Mouse (Mus musculus) lung, embryonic 14.5 days (tissue): ENCODE measurements around the gene Mettl21a. TPM values are rescaled to one million over a fixed set of nuclear protein-coding genes. Genes with fewer than 3 reads are reported as not detected.

Source experiments
- ATAC-seq: fragments of 200-750 bp; cut with Nextera tagmentation; 2 replicates; pipeline ENCODE4 v1.8.0; 2017; ENCODE audit warnings: mild to moderate bottlenecking, moderate TSS enrichment, moderate library complexity; ENCODE audit not compliant: insufficient read depth
- DNase-seq: peaks from one replicate; pipeline ENCODE4 v3.0.0-alpha.2; 2015
- H3K27ac ChIP-seq: fragments of 300-500 bp; sonication (generic); 2 replicates; pipeline ENCODE4 v1.5.1; 2014; ENCODE audit warnings: low read depth, mild to moderate bottlenecking, moderate library complexity
- H3K27me3 ChIP-seq: fragments of 300-500 bp; sonication (generic); 2 replicates; pipeline ENCODE4 v1.6.1; 2014; ENCODE audit warnings: low read length, control low read depth; ENCODE audit not compliant: insufficient read depth
- H3K36me3 ChIP-seq: fragments of 300-500 bp; sonication (generic); 2 replicates; pipeline ENCODE4 v1.6.1; 2014; ENCODE audit warnings: control low read depth; ENCODE audit not compliant: insufficient read depth
- H3K4me1 ChIP-seq: fragments of 300-500 bp; sonication (generic); 2 replicates; pipeline ENCODE4 v1.6.1; 2014; ENCODE audit warnings: antibody characterized with exemption, control low read depth; ENCODE audit not compliant: insufficient read depth
- H3K4me2 ChIP-seq: fragments of 300-500 bp; sonication (generic); 2 replicates; pipeline ENCODE4 v1.6.1; 2014; ENCODE audit warnings: mild to moderate bottlenecking
- H3K4me3 ChIP-seq: fragments of 300-500 bp; sonication (generic); 2 replicates; pipeline ENCODE4 v1.5.1; 2014; ENCODE audit warnings: low read depth, low read length
- H3K9ac ChIP-seq: fragments of 300-500 bp; sonication (generic); 2 replicates; pipeline ENCODE4 v1.6.1; 2014
- H3K9me3 ChIP-seq: fragments of 300-500 bp; sonication (generic); 2 replicates; pipeline ENCODE4 v1.6.1; 2016; ENCODE audit warnings: low read depth, low read length, control low read depth
- CTCF ChIP-seq: IDR thresholded peaks from 2 replicates; pipeline ENCODE4 v1.5.1; 2016; ENCODE audit warnings: antibody characterized with exemption, low read depth
- WGBS: fragments of 180-500 bp; shearing (Covaris S2); extraction: QIAGEN DNeasy Blood & Tissue Kit; methylation state at CpG from one replicate; pipeline ENCODE4 v1.1.7; 2014; 5-methylcytosine and 5-hydroxymethylcytosine counted together
- polyA plus RNA-seq: library from polyadenylated mRNA; unstranded; fragments of >200 nt; fragmentation: Nextera tagmentation; extraction: Ambion mirVana; gene quantifications from 2 replicates; pipeline ENCODE4 v1.2.1, GENCODE M21; 2014

Mettl21a gene
- polyA plus RNA-seq, 1 experiment from 2014 or later = 17.8 TPM

DNA sequence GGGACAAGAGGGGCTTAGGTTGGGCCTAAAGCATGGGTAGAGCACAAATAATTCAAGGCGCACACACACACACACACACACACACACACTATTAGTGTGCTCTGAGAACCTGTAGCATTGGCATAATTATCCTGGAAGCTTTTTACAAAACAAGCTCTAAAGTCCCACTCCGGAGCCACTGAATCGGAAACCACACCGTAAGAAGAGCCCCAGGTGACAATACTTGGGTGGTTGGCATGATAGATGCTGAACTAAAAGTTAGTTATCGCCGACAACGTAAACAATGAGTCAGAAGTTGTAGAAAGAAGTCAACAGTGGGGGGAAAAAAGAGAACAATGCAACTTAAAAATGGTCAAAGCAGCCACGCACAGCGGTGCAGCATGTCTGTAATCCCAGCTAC, 2.7 kb downstream of the Mettl21a start:
- H3K4me1 ChIP-seq = peaks cover 4% of the 10 kb centered on the region; the same call in 1 of the 2 replicates
- H3K9me3 ChIP-seq = no peaks in the 10 kb centered on the region
- H3K27me3 ChIP-seq = no peaks in the 10 kb centered on the region
- no peak overlapping the region for H3K9ac ChIP-seq
- H3K4me2 ChIP-seq = no peak overlapping the region
- ATAC-seq = no peak
- H3K36me3 ChIP-seq = peaks cover 20% of the 10 kb centered on the region; the same call in 1 of the 2 replicates
- no peak overlapping the region for H3K27ac ChIP-seq
- TF ChIP-seq CTCF = no peak
- DNase-seq = no peak
- WGBS = 81% methylated on average over 9 of the region's 9 CpGs
- no peak overlapping the region for H3K4me3 ChIP-seq

DNA sequence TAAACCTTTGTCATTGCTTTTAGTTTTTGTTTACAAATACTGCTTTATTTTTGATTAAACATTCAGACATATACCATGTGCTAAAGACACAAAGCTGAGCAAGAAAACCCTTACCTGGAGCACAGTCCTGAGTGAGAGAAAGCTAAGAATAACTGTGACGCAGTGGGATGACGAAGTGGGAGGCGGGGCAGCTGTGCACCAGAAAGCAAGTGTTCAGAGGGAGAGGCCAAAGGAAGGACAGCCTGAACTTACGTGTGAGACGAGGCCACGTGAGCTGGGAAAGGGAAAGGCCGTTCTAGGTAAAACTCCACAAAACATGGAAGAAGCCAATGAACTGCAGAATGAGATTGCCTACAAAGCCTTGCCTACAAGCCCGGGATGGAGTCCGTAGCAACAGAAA, 7.1 kb downstream of the Mettl21a start:
- H3K4me1 ChIP-seq = no peaks in the 10 kb centered on the region
- H3K4me3 ChIP-seq = no peak overlapping the region
- TF ChIP-seq CTCF = no peak
- DNase-seq (no peak), ATAC-seq (no peak)
- H3K27ac ChIP-seq = no peak overlapping the region
- WGBS = 79% methylated on average over 9 of the region's 9 CpGs
- no peak overlapping the region for H3K4me2 ChIP-seq
- no peak overlapping the region for H3K9ac ChIP-seq
- H3K9me3 ChIP-seq = no peaks in the 10 kb centered on the region
- H3K27me3 ChIP-seq = no peaks in the 10 kb centered on the region
- peaks cover 46% of the 10 kb centered on the region for H3K36me3 ChIP-seq

DNA sequence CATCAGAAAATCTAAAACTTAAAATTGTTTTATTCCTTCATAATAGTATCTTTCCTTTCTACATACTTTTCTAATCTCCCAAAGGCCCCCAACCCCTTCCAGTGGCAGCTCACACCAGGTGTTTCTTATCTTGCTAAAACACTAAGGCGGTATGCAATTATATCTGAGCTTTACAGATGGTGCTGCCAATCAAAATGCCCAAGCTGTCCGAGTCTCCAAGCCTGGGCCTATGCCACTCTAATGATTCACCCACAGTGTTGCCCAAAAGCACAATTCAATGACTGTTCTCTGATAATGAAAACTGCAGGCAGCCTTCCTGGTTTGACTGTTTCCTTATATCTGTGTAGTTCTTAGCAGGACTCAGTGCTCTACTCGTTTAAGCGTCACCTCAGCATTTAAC, 7.9 kb downstream of the Mettl21a start:
- Histone ChIP-seq H3K27ac (no peak overlapping the region), H3K4me3 (no peak overlapping the region), H3K27me3 (no peaks in the 10 kb centered on the region), H3K36me3 (peaks cover 54% of the 10 kb centered on the region), H3K9me3 (no peaks in the 10 kb centered on the region), H3K9ac (no peak overlapping the region), H3K4me1 (no peaks in the 10 kb centered on the region), H3K4me2 (no peak overlapping the region)
- ATAC-seq (no peak), DNase-seq (no peak)
- TF ChIP-seq CTCF = no peak
- 61% methylated on average over 4 of the region's 4 CpGs for WGBS

DNA sequence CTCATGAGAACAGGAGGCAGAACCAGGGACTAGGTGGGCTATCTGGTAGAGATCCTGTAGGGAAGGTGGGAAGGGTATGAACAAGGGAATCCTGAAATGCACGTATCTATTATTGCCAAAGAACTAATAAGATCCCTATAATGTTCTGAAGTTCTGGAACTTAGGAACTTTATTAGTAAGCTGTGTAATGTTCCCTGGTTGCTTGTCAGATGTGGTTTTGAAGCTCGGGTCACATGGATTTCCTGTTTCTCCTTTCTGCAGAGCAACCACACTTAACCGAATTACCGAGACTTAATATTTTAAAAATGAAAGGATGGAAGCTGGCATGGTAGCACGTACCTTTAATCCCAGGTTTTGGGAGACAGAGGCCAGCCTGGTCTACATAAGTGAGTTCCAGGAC, 13.7 kb downstream of the Mettl21a start:
- no peak overlapping the region for H3K4me2 ChIP-seq
- ATAC-seq (no peak), DNase-seq (no peak)
- H3K4me1 ChIP-seq = no peaks in the 10 kb centered on the region
- H3K27ac ChIP-seq = no peak overlapping the region
- no peaks in the 10 kb centered on the region for H3K9me3 ChIP-seq
- WGBS = 88% methylated on average over 5 of the region's 5 CpGs
- no peak for TF ChIP-seq CTCF
- H3K27me3 ChIP-seq = no peaks in the 10 kb centered on the region
- H3K36me3 ChIP-seq = peaks cover 50% of the 10 kb centered on the region
- H3K9ac ChIP-seq = no peak overlapping the region
- no peak overlapping the region for H3K4me3 ChIP-seq

DNA sequence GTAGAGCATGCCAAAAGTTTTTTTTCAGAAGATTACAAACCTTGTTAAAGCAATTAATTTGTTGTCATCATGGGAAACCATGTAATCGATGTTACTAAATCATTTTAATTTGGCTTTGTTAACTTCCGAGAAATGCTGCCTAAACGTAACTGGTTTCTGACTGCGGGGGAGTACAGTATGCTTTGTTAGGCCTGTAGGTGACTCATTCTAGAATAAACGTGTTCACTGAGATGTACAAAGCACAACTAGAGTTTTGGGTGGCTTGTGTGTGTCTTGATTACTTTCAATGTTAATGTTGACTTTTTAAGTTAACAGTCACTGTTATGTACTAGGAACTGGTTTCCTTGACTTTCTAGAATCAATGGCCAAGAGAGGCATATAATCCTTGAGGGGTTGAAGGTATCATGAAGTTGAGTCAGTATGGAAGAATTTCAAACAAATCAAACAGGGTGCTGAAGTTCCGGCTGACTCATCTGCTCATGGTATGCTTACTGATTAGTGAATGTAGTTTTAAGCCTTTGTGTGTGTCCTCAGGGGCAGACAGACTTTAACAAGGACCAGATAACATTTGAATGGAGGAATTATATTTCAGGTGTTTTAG, 15.7 kb downstream of the Mettl21a start:
- no peak for ATAC-seq
- peaks cover 46% of the 10 kb centered on the region for H3K36me3 ChIP-seq
- WGBS = 77% methylated on average over 6 of the region's 6 CpGs

DNA sequence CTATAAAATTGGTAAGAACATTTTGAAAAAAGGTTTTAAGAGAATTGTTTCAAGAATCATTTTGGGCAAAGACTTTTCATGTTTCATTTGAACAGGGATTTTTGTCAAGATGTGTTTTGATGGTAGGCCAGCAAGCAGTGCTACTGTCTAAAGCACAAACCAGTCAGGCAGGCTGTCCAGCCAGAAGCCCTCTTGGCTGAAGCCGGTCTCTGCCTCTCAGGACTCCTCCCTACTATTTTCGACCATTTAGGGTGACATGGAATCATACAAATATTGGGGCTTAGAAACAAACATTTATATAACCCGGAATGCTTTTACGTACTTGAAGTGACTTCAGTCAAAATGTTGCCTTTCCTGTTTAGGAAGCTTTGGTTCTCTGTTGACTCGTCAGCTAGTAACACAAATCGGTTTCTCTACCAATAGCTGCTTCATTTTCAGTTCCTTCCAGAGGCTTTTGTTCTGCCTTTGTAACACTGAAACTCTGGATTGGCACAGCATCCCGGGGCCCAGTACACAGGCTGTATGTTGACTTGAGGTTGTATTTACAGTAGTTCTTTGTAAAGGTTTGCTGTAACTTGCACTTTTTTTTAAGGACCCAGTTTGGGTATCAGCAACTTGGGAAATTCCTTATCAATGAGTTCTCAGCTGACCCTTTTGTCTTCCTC, 16.5 kb downstream of the Mettl21a start:
- H3K4me1 ChIP-seq = no peaks in the 10 kb centered on the region
- no peaks in the 10 kb centered on the region for H3K27me3 ChIP-seq
- H3K9me3 ChIP-seq = no peaks in the 10 kb centered on the region
- no peak overlapping the region for H3K4me2 ChIP-seq
- DNase-seq (peak; percentile 25), ATAC-seq (no peak)
- 67% methylated on average over 7 of the region's 7 CpGs for WGBS
- no peak overlapping the region for H3K9ac ChIP-seq
- no peak overlapping the region for H3K4me3 ChIP-seq
- no peak overlapping the region for H3K27ac ChIP-seq
- peaks cover 43% of the 10 kb centered on the region for H3K36me3 ChIP-seq
- no peak for TF ChIP-seq CTCF

More for the DNA sequence above, 15.7 kb downstream of the Mettl21a start:
- no peak for DNase-seq
- Histone ChIP-seq H3K4me2 (no peak overlapping the region), H3K27me3 (no peaks in the 10 kb centered on the region), H3K4me3 (no peak overlapping the region), H3K4me1 (no peaks in the 10 kb centered on the region), H3K27ac (no peak overlapping the region), H3K9ac (no peak overlapping the region), H3K9me3 (no peaks in the 10 kb centered on the region)
- no peak for TF ChIP-seq CTCF

DNA sequence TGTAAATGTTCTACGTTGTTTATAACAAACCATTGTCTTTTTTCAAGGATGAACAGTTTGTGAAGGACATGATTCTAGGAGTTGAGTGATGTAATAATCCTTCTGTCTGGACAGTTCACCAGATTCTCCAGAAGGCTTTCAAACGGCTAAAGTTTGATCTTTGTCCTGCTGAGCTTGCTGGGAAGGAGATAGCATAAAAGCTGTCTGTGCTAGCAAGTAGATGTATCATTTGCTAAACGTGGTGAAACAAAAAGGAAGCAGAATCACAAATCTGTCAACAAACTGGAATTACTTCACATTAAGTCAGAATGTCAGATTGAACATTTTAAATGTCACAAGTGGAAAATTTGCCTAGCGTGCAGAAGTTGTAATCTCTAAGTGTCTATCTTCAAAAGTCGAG, 18.1 kb downstream of the Mettl21a start:
- H3K4me3 ChIP-seq = no peak overlapping the region
- WGBS = 49% methylated on average over 5 of the region's 5 CpGs
- TF ChIP-seq CTCF = no peak
- H3K36me3 ChIP-seq = peaks cover 29% of the 10 kb centered on the region
- DNase-seq (no peak), ATAC-seq (no peak)
- H3K27ac ChIP-seq = no peak overlapping the region
- no peaks in the 10 kb centered on the region for H3K9me3 ChIP-seq
- H3K27me3 ChIP-seq = no peaks in the 10 kb centered on the region
- no peak overlapping the region for H3K9ac ChIP-seq
- H3K4me1 ChIP-seq = no peaks in the 10 kb centered on the region
- H3K4me2 ChIP-seq = no peak overlapping the region
